Mouse (Mus musculus): ENCODE data around the gene Frmd4b. TPM values are rescaled to one million over a fixed set of nuclear protein-coding genes. Genes with fewer than 3 reads are reported as not detected.

The Frmd4b gene
- polyA plus RNA-seq, 2 experiments = 5.7 to 6.4 TPM

- H3K36me3 ChIP-seq (replicated peaks; ENCODE audit: control insufficient read depth, insufficient read depth, low read depth) = no peaks in the 10 kb centered on the region
- ATAC-seq (ENCODE audit: insufficient read depth) = no peak
- no peaks in the 10 kb centered on the region for H3K27me3 ChIP-seq (ENCODE audit: control insufficient read depth, insufficient read depth, low read length)
- no peaks in the 10 kb centered on the region for H3K9me3 ChIP-seq (ENCODE audit: control insufficient read depth, low read length)
- no peaks in the 10 kb centered on the region; a peak in 2 of 4 replicates for H3K4me1 ChIP-seq (replicated peaks; ENCODE audit: control insufficient read depth in 2 of 2, insufficient read depth in 2 of 2, low read length in 1 of 2)
- DNase-seq (ENCODE audit: low read depth in 3 of 3, low spot score in 3 of 3) = no peak
- H3K27ac ChIP-seq = no peak overlapping the region
- H3K9ac ChIP-seq (replicated peaks) = no peak overlapping the region
- WGBS (ENCODE audit: insufficient replicate concordance) = 44% methylated on average over 3 of the region's 3 CpGs
- TF ChIP-seq EP300 (IDR thresholded peaks at IDR 0.05; ENCODE audit: low read depth) (no peak), CTCF (IDR thresholded peaks at IDR 0.05; ENCODE audit: low read depth) (no peak)
- H3K4me3 ChIP-seq (ENCODE audit: insufficient read depth in 1 of 2, low read depth in 2 of 2, low read length in 2 of 2) = no peak overlapping the region
- H3K4me2 ChIP-seq (ENCODE audit: low read depth) = no peak overlapping the region
Measured at GRCm38 (mm10) chr6:97396957-97397354, 220.4 kb downstream of the Frmd4b start.

- Histone ChIP-seq H3K4me2 (ENCODE audit: low read depth) (no peak overlapping the region), H3K36me3 (replicated peaks; ENCODE audit: control insufficient read depth, insufficient read depth, low read depth) (no peaks in the 10 kb centered on the region), H3K9me3 (ENCODE audit: control insufficient read depth, low read length) (no peaks in the 10 kb centered on the region), H3K4me3 (ENCODE audit: insufficient read depth in 1 of 2, low read depth in 2 of 2, low read length in 2 of 2) (no peak overlapping the region), H3K9ac (replicated peaks) (no peak overlapping the region), H3K27me3 (ENCODE audit: control insufficient read depth, insufficient read depth, low read length) (no peaks in the 10 kb centered on the region), H3K4me1 (replicated peaks; ENCODE audit: control insufficient read depth in 2 of 2, insufficient read depth in 2 of 2, low read length in 1 of 2) (no peaks in the 10 kb centered on the region; a peak in 2 of 4 replicates), H3K27ac (no peak overlapping the region)
- WGBS (ENCODE audit: insufficient replicate concordance) = 61% methylated on average over 9 of the region's 9 CpGs
- no peak for ATAC-seq (ENCODE audit: insufficient read depth)
- TF ChIP-seq EP300 (IDR thresholded peaks at IDR 0.05; ENCODE audit: low read depth) (no peak), CTCF (IDR thresholded peaks at IDR 0.05; ENCODE audit: low read depth) (no peak)
- no peak for DNase-seq (ENCODE audit: low read depth in 3 of 3, low spot score in 3 of 3)
Measured at GRCm38 (mm10) chr6:97396351-97396956, 220.9 kb downstream of the Frmd4b start.

DNA sequence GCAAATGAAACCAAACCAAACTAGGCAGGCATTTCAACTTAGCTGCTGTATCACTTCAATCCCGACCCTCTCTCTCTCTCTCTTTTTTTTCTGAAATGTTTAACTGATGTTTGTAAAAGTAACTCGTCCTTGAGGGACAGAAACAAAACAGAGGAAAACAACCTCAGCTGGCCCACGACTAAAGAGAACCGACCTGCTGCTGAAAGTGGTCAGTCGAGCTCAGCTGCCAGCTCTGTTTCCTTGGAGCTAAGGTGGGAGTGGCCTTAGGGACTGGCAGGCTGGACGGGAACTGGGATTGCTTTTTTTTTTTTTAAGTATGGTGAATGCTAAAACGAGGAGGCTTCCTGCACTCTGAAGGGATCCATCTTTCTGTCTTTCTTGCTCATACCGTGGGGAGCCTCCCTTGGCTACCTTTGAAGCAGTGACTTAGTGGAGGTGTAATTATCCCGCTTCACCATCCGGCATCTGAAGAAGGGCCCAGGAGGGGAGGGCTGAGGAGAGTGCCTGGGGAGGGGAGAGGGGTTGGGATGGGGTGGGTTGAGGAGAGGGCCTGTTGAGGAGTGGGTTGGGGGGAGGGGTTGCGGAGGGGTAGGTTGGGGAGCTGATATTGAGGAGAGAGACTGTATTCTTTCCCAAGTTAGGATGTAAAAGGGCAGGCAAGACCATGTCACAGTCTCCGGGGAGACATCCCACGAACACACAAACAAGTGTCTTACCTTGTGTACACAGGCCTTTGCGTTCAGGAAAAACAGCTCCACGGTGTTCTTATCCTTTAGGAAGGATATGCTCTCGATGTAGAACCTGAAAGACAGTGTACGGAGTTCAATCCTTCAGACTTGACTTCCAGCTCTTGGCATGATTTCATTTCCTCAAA, 221.6 kb downstream of the Frmd4b start:
- ATAC-seq (ENCODE audit: insufficient read depth) = no peak
- 49% methylated on average over 17 of the region's 17 CpGs for WGBS (ENCODE audit: insufficient replicate concordance)

DNA sequence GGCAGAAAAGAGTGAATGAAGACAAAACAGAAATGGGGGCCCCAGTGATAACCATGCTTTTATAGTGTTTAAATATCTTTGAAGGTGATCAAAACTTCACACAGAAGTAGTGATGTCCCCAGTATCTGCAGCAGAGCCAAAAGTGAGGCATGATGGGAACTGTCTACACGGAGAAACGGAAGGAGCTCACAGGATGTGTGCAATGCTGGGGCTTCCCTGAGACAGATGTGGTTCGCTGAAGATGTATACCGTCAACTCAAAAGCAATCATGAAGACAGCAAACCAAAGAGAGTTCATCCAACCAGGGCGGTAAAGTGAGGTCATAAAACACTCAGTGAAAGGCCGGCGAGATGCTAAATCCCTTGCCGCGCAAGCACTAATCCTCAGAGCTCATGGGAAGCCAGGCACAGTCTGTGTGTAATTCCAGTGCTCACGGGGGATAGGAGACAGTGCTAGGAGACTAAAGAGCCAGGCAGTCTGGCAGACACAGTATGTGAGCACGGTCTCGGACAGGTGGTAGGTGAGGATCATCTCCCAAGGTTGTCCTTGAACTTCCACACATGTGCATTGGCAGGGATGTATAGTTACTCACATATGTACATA, 222.8 kb downstream of the Frmd4b start:
- 62% methylated on average over 12 of the region's 12 CpGs for WGBS (ENCODE audit: insufficient replicate concordance)

More for the DNA sequence above, 221.6 kb downstream of the Frmd4b start:
- no peak overlapping the region for H3K9ac ChIP-seq (replicated peaks)
- H3K27ac ChIP-seq = no peak overlapping the region
- no peaks in the 10 kb centered on the region; a peak in 2 of 4 replicates for H3K4me1 ChIP-seq (replicated peaks; ENCODE audit: control insufficient read depth in 2 of 2, insufficient read depth in 2 of 2, low read length in 1 of 2)
- no peaks in the 10 kb centered on the region for H3K27me3 ChIP-seq (ENCODE audit: control insufficient read depth, insufficient read depth, low read length)
- no peak for TF ChIP-seq CTCF (IDR thresholded peaks at IDR 0.05; ENCODE audit: low read depth)
- no peak for TF ChIP-seq EP300 (IDR thresholded peaks at IDR 0.05; ENCODE audit: low read depth)
- H3K4me3 ChIP-seq (ENCODE audit: insufficient read depth in 1 of 2, low read depth in 2 of 2, low read length in 2 of 2) = no peak overlapping the region
- no peak for DNase-seq (ENCODE audit: low read depth in 3 of 3, low spot score in 3 of 3)
- no peak overlapping the region for H3K4me2 ChIP-seq (ENCODE audit: low read depth)
- H3K36me3 ChIP-seq (replicated peaks; ENCODE audit: control insufficient read depth, insufficient read depth, low read depth) = no peaks in the 10 kb centered on the region
- H3K9me3 ChIP-seq (ENCODE audit: control insufficient read depth, low read length) = no peaks in the 10 kb centered on the region

DNA sequence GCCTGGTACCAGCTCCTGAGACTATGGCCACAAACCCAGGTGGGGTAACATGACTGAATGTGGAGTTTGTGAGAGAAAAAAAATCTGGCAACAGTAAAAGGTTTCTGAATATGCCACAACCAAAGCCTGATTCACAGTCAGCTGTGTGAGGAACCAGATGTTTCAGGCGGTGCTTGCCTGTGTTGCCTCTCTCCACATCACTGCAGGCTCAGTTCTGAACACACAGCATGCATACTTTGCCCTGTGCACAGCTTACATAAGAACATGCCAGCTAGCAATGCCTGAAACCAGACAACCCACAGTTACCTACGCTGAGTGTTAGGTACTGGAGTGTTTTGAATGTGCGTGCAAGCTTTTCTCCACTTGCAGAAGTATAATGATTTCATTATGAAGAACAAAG, 224.4 kb downstream of the Frmd4b start:
- 67% methylated on average over 3 of the region's 3 CpGs for WGBS (ENCODE audit: insufficient replicate concordance)
- no peak overlapping the region for H3K4me2 ChIP-seq (ENCODE audit: low read depth)

More for the DNA sequence above, 222.8 kb downstream of the Frmd4b start:
- Histone ChIP-seq H3K4me1 (replicated peaks; ENCODE audit: control insufficient read depth in 2 of 2, insufficient read depth in 2 of 2, low read length in 1 of 2) (no peaks in the 10 kb centered on the region; a peak in 2 of 4 replicates), H3K27ac (no peak overlapping the region), H3K36me3 (replicated peaks; ENCODE audit: control insufficient read depth, insufficient read depth, low read depth) (no peaks in the 10 kb centered on the region), H3K9me3 (ENCODE audit: control insufficient read depth, low read length) (no peaks in the 10 kb centered on the region), H3K27me3 (ENCODE audit: control insufficient read depth, insufficient read depth, low read length) (no peaks in the 10 kb centered on the region), H3K9ac (replicated peaks) (no peak overlapping the region), H3K4me2 (ENCODE audit: low read depth) (no peak overlapping the region), H3K4me3 (ENCODE audit: insufficient read depth in 1 of 2, low read depth in 2 of 2, low read length in 2 of 2) (no peak overlapping the region)
- DNase-seq (ENCODE audit: low read depth in 3 of 3, low spot score in 3 of 3) (no peak), ATAC-seq (ENCODE audit: insufficient read depth) (no peak)
- no peak for TF ChIP-seq CTCF (IDR thresholded peaks at IDR 0.05; ENCODE audit: low read depth)
- TF ChIP-seq EP300 (IDR thresholded peaks at IDR 0.05; ENCODE audit: low read depth) = no peak

More for the DNA sequence above, 224.4 kb downstream of the Frmd4b start:
- no peak for DNase-seq (ENCODE audit: low read depth in 3 of 3, low spot score in 3 of 3)
- Histone ChIP-seq H3K27ac (no peak overlapping the region), H3K36me3 (replicated peaks; ENCODE audit: control insufficient read depth, insufficient read depth, low read depth) (no peaks in the 10 kb centered on the region), H3K9ac (replicated peaks) (no peak overlapping the region), H3K4me3 (ENCODE audit: insufficient read depth in 1 of 2, low read depth in 2 of 2, low read length in 2 of 2) (no peak overlapping the region), H3K9me3 (ENCODE audit: control insufficient read depth, low read length) (no peaks in the 10 kb centered on the region), H3K27me3 (ENCODE audit: control insufficient read depth, insufficient read depth, low read length) (no peaks in the 10 kb centered on the region), H3K4me1 (replicated peaks; ENCODE audit: control insufficient read depth in 2 of 2, insufficient read depth in 2 of 2, low read length in 1 of 2) (no peaks in the 10 kb centered on the region; a peak in 2 of 4 replicates)
- TF ChIP-seq CTCF (IDR thresholded peaks at IDR 0.05; ENCODE audit: low read depth) = no peak
- TF ChIP-seq EP300 (IDR thresholded peaks at IDR 0.05; ENCODE audit: low read depth) = no peak
- ATAC-seq (ENCODE audit: insufficient read depth) = no peak

All from liver, embryonic 14.5 days (tissue).